Mouse (Mus musculus) embryo, embryonic 11.5 days (tissue): ENCODE measurements around the gene Cyp2a22.
"Not testable (repeated sequence)": the region's sequence is repeated elsewhere in the genome, so short reads cannot be mapped to it uniquely, and the experiment has no call there.

ENCODE experiments used
- DNase-seq: peaks from one replicate; pipeline ENCODE4 v3.0.0-alpha.2; 2012; ENCODE audit warnings: low read depth, low spot score

The Cyp2a22 gene

GRCm38 (mm10) chr7:26939262-26939661, at the start of gene Cyp2a22:
Gene Cyp2a22, minus strand, starts transcription at chr7:26939384.
- no peak for DNase-seq

- DNase-seq, result not testable (repeated sequence)
Measured at GRCm38 (mm10) chr7:26983151-26983550, 44.0 kb upstream of the Cyp2a22 start.

- no peak for DNase-seq
Measured at GRCm38 (mm10) chr7:26982551-26982950, 43.4 kb upstream of the Cyp2a22 start.

- not testable (repeated sequence) for DNase-seq
Measured at GRCm38 (mm10) chr7:26981937-26982336, 42.8 kb upstream of the Cyp2a22 start.

- DNase-seq, result not testable (repeated sequence)
Measured at GRCm38 (mm10) chr7:26981464-26981863, 42.3 kb upstream of the Cyp2a22 start.

- DNase-seq, result not testable (repeated sequence)
Measured at GRCm38 (mm10) chr7:26962371-26962770, 23.2 kb upstream of the Cyp2a22 start.

GRCm38 (mm10) chr7:26953306-26953705, 14.1 kb upstream of the Cyp2a22 start:
- DNase-seq, result not testable (repeated sequence)

GRCm38 (mm10) chr7:26952671-26953070, 13.5 kb upstream of the Cyp2a22 start:
- not testable (repeated sequence) for DNase-seq

GRCm38 (mm10) chr7:26941320-26941925, 2.2 kb upstream of the Cyp2a22 start:
- not testable (repeated sequence) for DNase-seq

GRCm38 (mm10) chr7:26917114-26917513, 22.1 kb downstream of the Cyp2a22 start:
- not testable (repeated sequence) for DNase-seq
